Mouse (Mus musculus) myocyte (in vitro differentiated cells): ENCODE data around the gene St6galnac3.

Experiments
- E2F4 ChIP-seq: IDR thresholded peaks from one replicate; pipeline ENCODE4 v1.6.1; 2011; ENCODE audit warnings: mild to moderate bottlenecking, control low read depth, moderate library complexity; ENCODE audit not compliant: insufficient read depth
- MAX ChIP-seq: IDR thresholded peaks from one replicate; pipeline ENCODE4 v1.6.1; 2011; ENCODE audit warnings: low read depth, mild to moderate bottlenecking, control low read depth
- MYOD1 ChIP-seq, 3 experiments: IDR thresholded peaks; one replicate each; pipeline ENCODE4 v1.6.1; 2011; ENCODE audit warnings: control low read depth in 2 of 3, low read depth in 2 of 3, mild to moderate bottlenecking in 2 of 3, moderate library complexity in 1 of 3; ENCODE audit not compliant: insufficient read length in 2 of 3, control insufficient read depth in 1 of 3
- MYOG ChIP-seq, 3 experiments: IDR thresholded peaks; one replicate each; pipeline ENCODE4 v1.6.1; 2011; ENCODE audit warnings: control low read depth in 2 of 3, low read depth in 2 of 3, mild to moderate bottlenecking in 2 of 3; ENCODE audit not compliant: insufficient read length in 2 of 3, control insufficient read depth in 1 of 3, insufficient read depth in 1 of 3
- POLR2A ChIP-seq: IDR thresholded peaks from one replicate; pipeline ENCODE4 v1.6.1; 2011; ENCODE audit warnings: low read depth, mild to moderate bottlenecking, control low read depth, moderate library complexity; ENCODE audit not compliant: insufficient read length
- POLR2AphosphoS2 ChIP-seq: IDR thresholded peaks from one replicate; pipeline ENCODE4 v1.6.1; 2011; ENCODE audit warnings: low read depth, control low read depth; ENCODE audit not compliant: insufficient read length
- REST ChIP-seq: IDR thresholded peaks from one replicate; pipeline ENCODE4 v1.6.1; 2011; ENCODE audit warnings: mild to moderate bottlenecking, control low read depth, moderate library complexity; ENCODE audit not compliant: insufficient read depth, insufficient read length
- SRF ChIP-seq: IDR thresholded peaks from one replicate; pipeline ENCODE4 v1.6.1; 2011; ENCODE audit warnings: low read depth; ENCODE audit not compliant: control insufficient read depth, insufficient read length
- TCF12 ChIP-seq: IDR thresholded peaks from one replicate; pipeline ENCODE4 v1.6.1; 2011; ENCODE audit warnings: mild to moderate bottlenecking, control low read depth; ENCODE audit not compliant: poor library complexity, insufficient read depth, severe bottlenecking
- USF1 ChIP-seq: IDR thresholded peaks from one replicate; pipeline ENCODE4 v1.6.1; 2011; ENCODE audit warnings: low read depth, mild to moderate bottlenecking, control low read depth, moderate library complexity

GRCm38 (mm10) chr3:153417001-153417400 lies 308.0 kb downstream of the St6galnac3 start:
- TF ChIP-seq USF1 (no peak), POLR2A (no peak), REST (no peak), MYOD1 (IDR thresholded peaks at IDR 0.05; ENCODE audit: control insufficient read depth in 1 of 3, insufficient read length in 2 of 3, low read depth in 2 of 3) (no peak), SRF (no peak), MAX (no peak), E2F4 (no peak), POLR2AphosphoS2 (no peak), MYOG (IDR thresholded peaks at IDR 0.05; ENCODE audit: control insufficient read depth in 1 of 3, insufficient read depth in 1 of 3, insufficient read length in 2 of 3, low read depth in 2 of 3) (no peak), TCF12 (no peak)
